Mouse (Mus musculus) monocyte, adult 5-6 weeks (primary cell): ENCODE results near the gene Hoxd8. TPM values are rescaled to one million over a fixed set of nuclear protein-coding genes. Genes with fewer than 3 reads are reported as not detected.

ENCODE experiments used
- ATAC-seq: fragments of 153-309, 156-312 bp; replicated peaks from 2 replicates; pipeline ENCODE4 v1.8.0; 2017; ENCODE audit warnings: mild to moderate bottlenecking; ENCODE audit not compliant: low TSS enrichment, insufficient number of reproducible peaks, severe bottlenecking, poor library complexity, low FRiP score
- total RNA-seq: library from RNA; stranded (forward); fragments of 200-1000, 200-491, 200-594 nt; gene quantifications from 3 replicates; pipeline ENCODE4 v1.2.3, GENCODE M21; 2017

Hoxd8 gene
- total RNA-seq, 1 experiment from 2014 or later, result not detected

- ATAC-seq, result no peak
These were observed 2.1 kb downstream of the Hoxd8 start for GRCm38 (mm10) chr2:74706393-74706960.

- ATAC-seq, result no peak
These were observed 3.2 kb downstream of the Hoxd8 start for GRCm38 (mm10) chr2:74707599-74707998.

GRCm38 (mm10) chr2:74708676-74709075 lies 4.3 kb downstream of the Hoxd8 start:
- no peak for ATAC-seq

- ATAC-seq, result no peak
These were observed 5.3 kb downstream of the Hoxd8 start for GRCm38 (mm10) chr2:74709465-74710419.

GRCm38 (mm10) chr2:74710929-74711543 lies 6.6 kb downstream of the Hoxd8 start:
- no peak for ATAC-seq

- ATAC-seq, result no peak
These were observed 7.6 kb downstream of the Hoxd8 start, which contains the start of the genes Hoxd3 and Hoxd4 for GRCm38 (mm10) chr2:74711721-74712621. Gene Hoxd3 (plus strand): TSS chr2:74711927. Gene Hoxd4 (plus strand): TSS chr2:74711929.

- no peak for ATAC-seq
These were observed 9.1 kb downstream of the Hoxd8 start for GRCm38 (mm10) chr2:74713239-74714150.

- no peak for ATAC-seq
These were observed 9.9 kb downstream of the Hoxd8 start for GRCm38 (mm10) chr2:74714156-74714789.

GRCm38 (mm10) chr2:74714881-74715280 lies 10.5 kb downstream of the Hoxd8 start:
- no peak for ATAC-seq

- no peak for ATAC-seq
These were observed 11.3 kb downstream of the Hoxd8 start for GRCm38 (mm10) chr2:74715504-74716241.

- no peak for ATAC-seq
These were observed 16.0 kb downstream of the Hoxd8 start for GRCm38 (mm10) chr2:74720384-74720783.

- ATAC-seq, result no peak
These were observed 16.6 kb downstream of the Hoxd8 start for GRCm38 (mm10) chr2:74720955-74721491.

GRCm38 (mm10) chr2:74721882-74722281 lies 17.5 kb downstream of the Hoxd8 start:
- no peak for ATAC-seq

GRCm38 (mm10) chr2:74722949-74723348 lies 18.5 kb downstream of the Hoxd8 start:
- no peak for ATAC-seq

GRCm38 (mm10) chr2:74724244-74725015 lies 20.0 kb downstream of the Hoxd8 start:
- no peak for ATAC-seq

GRCm38 (mm10) chr2:74725171-74725570 lies 20.8 kb downstream of the Hoxd8 start:
- ATAC-seq, result no peak
